Mouse (Mus musculus): Measurements from ENCODE around the gene Hspa12a.

Gene Hspa12a

DNA sequence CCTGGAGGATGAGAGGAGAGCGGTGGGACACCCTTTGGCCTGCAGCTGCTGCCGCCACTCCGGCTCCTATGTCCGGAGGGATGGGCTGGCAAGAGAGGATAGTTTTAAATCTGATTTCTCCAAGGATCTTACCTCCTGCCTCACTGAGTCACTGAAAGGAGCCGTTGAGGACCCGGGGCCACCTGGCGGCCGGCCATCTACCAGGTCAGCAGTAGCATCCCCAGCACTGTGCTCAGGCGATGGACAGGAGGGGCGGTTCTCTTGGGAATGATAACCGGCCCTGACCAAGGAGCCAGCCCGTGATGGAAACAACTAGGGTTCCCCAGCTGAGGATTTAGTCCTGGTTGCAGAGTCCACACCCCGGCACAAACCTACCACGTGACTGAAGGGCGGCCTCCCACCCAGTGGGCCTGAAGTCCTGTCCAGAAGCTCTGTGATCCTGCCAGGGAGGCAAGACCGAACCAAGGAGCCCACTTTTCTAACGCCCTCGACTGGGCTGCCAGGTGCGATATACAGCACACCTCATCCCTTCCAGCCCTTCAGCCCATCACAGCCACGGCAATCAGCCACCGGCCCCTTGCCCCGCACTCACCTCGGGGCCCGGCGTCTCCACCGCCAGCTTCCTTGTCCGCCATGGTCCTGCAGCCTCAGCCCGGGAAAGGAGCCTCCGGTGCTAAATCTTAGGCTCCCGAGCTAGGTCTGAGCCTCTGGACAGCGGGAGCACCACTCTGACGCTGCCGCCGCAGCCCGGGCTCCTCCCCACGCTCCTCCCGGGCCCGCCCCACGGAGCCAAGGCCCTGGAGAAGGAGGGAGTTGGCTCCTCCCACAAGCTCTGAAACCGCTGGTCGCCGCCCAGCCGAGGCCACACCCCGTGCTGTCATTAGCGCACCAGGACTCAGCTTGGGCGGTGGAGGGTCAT, 82.9 kb downstream of the Hspa12a start:
- peak; percentile 31 for DNase-seq (ENCODE audit: low read depth)

DNA sequence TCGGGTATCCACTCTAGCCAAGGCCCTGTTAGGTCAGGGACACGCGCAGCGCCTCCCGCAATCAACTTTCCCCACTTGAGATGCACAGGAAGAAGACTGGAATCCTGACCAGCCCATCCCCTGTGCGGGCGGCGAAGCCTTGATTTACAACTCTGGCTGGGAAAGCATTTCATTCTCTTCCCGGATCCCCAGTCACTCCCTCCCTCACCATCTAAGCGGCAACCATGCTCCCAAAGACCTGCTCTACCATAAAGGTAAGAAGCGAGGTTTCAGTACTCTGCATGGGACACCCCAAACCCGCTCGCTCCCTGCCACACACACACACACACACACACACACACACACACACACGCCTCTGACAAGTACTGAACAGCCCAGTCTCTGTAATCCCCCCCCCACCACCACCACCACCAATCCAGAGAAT, 83.6 kb downstream of the Hspa12a start:
- no peak for DNase-seq (ENCODE audit: low read depth)

DNA sequence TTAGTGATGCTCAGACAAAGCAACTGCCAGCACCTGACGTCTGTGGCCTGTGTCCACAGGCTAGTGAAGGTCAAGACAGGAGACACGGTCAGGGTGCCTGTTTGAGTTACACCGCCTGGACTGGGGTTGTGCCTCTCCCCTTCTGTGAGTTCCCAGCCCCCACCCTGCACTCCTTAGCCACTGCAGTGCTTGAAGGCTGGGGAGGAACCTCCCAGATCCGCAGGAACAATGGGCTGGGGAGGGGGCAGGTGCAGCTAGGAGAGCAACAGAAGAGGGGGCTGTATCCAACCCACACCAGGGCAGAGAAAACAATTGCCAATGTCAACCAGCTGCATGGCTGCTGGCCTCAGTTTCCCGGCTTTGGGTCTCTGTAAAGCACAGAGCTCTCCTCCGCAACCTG, 84.1 kb downstream of the Hspa12a start:
- DNase-seq (ENCODE audit: low read depth), result no peak

DNA sequence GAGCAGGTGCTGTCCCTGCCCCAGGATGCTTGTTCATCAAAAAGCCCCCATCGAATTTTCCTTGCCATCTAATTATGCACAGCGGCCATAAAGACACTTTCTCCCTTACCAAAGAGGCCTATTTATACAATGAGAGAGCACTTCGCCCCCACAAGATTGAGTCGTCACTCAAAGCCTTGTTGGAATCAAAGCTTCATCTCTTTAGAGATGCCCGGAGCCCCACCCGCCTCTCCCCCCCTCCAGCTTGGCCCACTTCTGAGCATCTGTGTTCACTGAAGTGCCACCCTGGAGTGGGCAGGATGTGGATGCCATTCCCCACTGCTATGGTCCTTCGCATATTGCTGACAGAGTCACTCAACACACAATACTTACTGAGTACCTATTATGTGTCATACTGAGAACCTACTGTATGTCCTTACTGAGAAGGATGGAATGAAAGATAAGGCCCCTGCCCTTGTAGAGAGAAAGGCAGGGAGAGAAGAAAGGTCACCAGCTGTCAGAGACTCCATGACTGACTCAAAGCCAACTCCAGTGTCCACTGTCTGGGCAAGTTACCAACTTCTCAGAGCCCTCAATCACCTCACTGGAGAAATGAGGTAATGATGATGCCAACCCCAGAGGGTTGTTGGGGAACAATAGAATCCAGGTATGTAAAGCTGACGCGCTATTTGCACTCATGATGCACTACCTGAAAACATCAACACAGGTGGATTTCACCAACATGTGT, 87.2 kb downstream of the Hspa12a start:
- DNase-seq (ENCODE audit: low read depth), result no peak

DNA sequence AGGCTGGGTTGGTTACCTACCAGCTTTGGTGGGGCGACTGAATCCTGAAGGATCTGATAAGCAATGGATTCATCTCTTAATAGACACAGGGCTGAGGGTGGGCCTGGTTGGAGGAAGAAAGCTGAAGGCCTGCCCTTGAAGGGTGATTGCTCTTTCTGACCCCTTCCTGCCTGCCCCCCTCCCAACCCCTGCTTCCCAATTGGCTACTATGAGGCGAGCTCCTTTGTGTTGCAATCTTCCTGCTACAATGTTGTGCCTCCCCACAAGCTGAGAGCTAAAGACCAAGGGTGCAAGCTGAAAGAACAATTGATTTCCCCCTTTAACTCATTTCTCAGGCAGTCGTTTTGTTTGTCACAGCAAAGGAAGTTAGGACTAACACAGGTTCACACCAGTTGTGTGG, 88.6 kb downstream of the Hspa12a start:
- DNase-seq (ENCODE audit: low read depth), result no peak

DNA sequence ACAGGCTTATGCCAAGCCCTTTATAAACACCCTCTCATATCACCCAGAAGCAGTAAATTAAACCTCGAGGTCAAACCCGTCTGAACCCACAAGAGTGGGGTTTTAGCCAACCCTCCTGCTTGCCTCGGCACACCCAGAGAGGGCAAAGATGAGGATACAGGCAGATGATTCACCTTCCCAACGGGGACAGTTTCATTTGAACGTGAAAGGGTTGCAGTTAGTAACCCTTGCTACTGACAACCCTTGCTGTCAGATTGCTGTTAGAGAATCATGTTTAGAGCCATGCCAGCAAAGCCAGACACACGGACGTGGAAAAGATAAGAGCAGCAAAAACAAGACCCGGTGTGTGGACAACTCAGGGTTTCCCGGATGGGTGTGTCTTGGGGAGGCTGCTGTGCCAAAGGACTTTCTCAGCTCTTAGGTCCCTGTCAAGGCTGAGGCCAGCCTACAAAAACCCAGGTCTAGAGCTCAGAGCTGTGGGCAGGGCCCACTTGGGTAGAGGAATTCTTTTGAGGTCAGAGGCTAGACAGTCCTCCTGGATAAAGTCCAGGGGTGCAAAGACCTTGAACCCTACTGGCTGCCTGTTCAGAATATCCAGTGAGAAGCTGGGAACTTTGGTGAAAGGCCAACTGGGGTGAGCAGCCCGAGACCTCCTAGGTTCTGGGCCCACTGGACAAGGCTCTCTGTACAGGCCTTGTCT, 90.3 kb downstream of the Hspa12a start:
- DNase-seq (ENCODE audit: low read depth), result no peak

DNA sequence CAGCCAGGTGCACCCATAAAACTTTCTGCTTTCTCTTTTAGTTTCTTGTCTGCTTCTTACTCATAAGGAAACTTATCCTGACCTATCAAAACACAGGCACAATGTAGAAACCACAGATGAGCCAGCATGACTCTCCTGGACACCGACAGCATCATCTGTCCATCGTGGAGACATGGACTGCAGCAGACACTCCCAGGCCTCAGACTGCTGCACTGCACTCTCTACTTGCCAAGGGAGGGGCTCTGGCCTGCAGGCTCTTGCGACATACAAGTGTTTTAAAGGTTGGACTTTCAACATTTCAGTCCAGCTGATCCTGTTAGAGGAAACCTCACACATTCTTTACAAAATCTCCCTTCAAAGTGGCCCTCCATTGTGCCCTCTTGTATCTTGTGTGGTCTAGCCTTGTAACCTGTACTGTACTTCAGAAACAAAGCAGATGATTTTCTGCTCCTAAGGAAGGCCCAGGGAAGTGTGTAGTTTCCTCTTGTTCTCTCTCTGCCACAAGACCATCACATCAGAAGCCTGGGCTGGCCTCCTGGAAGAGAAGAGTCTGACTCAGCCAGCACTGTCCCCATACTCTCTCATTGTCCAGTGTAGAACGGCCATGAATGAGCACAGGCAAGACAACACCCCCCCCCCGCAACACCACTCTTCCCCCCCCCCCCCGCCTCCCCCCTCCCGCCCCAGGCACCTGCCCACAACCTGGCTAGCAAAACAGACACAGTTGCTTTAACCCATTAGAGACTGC, 92.6 kb downstream of the Hspa12a start:
- no peak for DNase-seq (ENCODE audit: low read depth)

DNA sequence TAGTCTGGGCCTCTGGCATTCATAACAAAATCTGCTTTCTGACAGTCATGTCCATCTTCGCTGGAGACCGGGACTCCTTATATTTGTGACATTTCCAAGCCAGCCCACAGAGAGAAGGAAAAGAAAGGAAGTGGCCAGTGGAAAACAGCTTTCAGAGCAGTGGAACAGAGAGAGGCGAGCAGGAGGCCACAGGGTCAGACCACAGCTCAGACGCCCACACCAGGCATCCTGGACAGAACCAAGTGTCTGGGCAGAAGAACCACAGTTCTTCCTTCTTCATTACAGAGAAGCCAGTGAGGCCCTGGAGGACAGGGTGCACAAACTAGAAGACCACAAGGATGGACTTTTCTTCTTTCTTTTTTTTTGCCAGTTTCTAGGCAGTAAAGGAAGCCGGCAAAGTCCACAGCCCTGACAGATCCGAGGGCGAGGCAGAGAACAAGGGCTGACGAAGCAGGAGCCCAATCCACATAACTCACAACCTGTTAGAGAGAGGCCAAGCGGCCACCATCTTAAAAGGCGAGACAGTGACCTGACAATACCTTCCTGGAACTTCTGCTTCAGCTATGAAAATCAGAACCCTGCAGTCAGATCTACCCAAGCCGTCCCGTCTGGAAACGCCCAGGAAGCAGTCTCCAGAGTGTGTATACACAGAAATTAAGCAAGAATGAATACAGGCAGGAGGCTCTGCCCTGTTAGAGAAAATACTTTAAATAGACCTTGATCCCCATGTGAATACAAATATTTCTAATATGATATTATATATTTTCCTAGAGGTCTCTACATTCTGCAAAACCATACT, 93.9 kb downstream of the Hspa12a start:
- DNase-seq (ENCODE audit: low read depth), result no peak

DNA sequence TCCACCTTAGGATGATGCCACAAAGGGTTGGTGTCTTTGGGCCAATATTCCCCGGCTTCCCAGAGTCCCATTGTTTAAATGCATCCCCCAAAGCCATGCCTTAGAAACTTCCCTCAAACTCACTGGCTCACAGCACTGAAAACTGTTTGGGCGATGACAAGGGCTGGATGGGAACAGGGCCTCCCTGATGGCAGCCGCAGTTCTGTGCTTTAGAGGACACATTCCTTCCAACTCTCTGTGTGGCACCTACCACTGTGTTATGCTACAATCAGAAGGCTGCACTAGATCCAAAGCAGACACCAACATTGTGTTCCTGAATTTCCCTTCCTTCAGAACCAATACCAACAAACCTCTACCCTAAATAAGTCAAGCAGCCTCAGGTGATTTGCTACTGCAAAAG, 99.8 kb downstream of the Hspa12a start:
- DNase-seq (ENCODE audit: low read depth), result no peak

DNA sequence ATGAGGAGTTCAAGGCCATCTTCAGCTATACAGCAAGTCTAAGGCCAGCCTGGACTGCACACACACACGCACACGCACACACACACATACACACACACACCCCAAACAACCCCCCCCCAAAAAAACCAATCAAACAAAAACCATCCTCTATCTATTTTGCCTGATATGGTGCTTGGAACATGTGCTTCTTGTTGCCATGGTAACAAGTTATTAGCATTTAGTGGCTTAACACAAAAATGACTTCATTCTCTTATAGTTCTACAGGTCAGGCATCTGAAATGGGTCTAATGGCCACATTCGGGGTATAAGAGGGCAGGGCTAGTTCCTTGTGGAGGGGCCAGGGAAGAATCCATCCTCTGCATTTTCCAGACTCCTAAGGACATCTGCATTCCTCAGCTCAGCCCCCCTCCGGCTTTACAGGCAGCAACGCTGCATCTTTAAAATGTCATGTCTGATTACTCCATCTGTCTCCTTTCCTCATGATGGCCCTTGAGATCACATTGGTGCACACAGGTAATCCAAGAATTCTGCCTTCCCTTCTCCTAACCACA, 102.7 kb downstream of the Hspa12a start:
- DNase-seq (ENCODE audit: low read depth), result no peak

DNA sequence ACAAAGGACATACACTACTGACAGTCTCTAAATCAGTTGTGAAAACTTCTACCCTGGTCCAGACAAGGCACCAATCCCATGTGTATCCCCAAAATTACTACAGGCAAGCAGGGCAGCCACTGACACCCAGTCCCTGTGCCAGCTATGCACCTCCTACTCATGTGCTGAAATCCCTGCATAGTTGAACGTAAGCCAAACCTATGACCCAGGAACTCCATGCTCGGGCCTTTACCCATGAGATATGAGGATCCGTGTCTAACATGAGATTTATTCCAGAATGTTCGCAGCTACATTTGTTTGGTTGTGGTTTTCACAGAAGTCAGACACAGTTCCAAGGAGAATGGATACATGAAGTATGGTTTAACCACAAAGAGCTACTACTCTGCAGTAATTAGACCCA, 103.6 kb downstream of the Hspa12a start:
- DNase-seq (ENCODE audit: low read depth), result no peak

DNA sequence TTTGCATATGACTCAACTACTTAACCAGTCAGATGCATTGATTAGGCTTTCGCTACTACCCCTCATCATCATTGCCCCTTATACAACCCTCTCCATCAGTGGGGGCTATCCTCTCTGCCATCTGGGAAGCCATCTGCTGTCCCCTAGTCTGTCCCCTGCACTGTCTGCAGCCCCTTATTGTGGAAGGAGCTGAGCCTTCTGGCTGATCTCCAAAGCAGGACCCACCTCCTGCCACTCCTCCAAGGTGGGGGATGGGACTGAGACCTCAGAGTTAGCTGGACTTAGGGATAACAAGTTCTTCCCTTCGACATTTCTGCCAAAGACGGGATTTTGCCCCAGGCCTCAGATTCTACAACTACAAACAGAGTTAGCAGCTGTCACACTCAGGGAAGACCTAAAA, 104.1 kb downstream of the Hspa12a start:
- no peak for DNase-seq (ENCODE audit: low read depth)

DNA sequence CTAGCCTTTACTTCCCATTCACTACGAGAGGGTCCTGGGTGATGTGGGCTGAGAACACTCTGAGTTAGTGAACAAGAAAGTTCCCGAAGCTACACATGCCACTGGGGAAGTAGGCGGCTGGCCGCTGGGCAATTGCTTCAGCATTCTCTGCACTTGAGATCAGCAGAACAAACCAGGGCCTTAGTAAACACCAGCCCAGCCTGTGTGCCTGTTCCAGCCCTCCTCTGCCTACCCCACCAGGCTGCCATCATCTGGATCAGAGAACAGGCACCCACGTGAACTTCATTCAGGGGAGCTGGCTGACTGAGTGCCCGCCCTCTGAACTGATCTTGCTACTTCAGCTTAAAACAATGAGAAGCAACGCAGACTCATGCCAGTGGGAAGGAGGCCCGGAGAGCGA, 104.7 kb downstream of the Hspa12a start:
- no peak for DNase-seq (ENCODE audit: low read depth)

DNA sequence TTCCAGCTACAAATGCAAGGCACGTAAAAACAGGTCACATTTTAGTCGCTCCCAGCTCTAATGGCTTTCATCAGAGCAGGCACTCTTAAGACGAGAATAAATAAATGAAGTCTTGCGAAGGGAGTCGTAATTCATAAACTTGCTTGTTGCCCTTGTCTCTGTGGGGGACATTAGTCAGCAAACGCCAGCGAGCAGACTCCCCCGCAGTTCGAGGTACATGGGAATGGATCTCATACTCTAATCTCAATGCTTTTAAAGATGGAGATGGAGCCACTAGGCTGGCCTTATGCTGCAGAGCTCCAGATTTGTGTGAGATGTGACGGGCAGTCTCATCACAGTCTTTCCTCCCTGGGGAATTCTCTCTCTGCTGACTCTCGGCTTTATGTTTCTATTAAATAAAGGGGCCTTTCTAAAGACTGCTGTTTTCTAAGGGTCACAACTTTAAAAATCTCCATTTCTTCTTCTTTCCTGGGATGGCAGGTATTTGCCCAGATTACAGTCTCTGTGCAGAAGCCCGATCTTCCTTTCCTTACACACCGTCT, 109.7 kb downstream of the Hspa12a start:
- DNase-seq (ENCODE audit: low read depth), result no peak

DNA sequence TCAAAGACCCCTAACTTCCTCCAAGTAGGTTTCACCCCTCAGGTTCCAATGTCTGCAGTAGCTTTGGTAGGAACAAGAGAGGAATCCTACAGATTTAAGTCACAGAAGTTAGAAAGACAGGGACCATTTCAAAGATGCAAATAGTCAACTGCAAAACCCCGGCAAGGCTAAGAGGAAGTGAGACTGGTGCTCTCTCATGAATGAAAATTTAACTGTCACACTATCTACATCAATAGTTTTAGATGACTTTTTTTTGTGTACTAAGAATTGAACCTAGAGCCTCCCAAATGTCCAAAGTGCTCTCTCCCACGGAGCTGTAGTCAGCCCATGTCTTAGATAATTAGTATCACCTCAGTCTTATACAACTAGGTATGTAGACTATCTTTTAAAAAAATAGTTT, 110.5 kb downstream of the Hspa12a start:
- no peak for DNase-seq (ENCODE audit: low read depth)

DNA sequence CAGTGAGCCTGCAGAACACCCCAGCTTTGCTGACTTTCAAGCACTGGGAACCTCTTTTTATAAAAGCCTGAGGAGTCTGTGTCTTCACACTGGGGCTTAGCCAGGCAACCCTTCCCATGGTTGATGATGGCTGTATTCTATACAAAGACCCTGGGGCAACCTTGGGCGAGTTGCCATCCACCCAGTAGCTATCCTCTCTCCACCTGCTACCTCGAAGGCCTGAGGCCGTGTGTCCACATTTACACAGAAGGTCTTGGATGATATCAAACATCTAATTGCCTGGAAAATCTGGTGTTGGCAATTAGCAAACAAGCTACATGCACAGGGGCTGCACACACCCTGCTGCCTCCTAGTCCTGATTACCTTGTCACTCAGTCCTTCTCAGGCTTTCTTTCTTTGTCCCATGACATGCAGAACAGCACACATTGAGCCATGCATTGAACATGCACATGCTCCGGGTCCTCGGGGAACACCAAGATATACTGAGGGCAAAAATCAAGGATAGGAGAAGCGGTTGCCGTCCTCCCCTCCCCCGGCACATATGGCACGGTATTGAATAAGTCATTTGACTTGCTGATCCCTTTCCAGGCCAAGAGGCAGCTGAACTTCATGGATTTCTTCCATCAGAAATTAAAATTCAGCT, 112.1 kb downstream of the Hspa12a start:
- DNase-seq (ENCODE audit: low read depth), result no peak

DNA sequence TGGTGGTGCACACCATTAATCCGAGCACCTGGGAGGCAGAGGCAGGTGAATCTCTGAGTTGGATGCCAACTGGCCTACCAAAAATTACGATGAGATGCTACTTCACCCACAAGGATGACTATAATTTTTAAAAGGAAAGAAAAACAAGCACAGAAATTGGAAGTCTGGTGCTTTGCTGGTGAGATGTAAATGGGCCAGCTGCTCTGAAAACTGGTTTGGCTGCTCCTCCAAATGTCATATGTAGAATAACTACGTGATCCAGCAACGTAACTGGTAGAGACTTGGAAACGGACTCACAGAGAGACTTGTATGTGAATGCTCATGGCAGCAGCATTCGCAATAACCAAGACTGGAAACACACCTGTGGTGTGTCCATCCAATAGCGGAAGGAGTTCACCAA, 113.3 kb downstream of the Hspa12a start:
- DNase-seq (ENCODE audit: low read depth), result no peak

DNA sequence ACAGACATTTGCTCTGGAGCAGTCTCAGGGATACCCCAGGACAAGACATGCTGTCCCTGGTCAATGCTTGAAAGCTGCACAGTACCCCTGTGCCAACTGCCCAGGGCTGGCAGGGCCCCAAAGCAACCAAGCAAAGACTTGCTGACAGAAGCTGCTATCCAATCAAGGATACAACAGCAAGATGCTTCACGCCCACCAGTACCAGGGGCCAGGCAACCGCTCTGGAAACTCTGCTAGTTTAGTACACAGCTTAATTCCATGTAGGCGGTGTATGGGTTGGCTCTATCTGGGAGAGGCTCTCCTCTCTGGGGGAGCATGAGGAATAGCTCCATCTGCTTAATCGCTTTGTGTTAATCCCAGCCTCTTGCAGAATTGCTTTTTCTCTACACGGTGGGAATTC, 113.9 kb downstream of the Hspa12a start:
- DNase-seq (ENCODE audit: low read depth), result no peak

DNA sequence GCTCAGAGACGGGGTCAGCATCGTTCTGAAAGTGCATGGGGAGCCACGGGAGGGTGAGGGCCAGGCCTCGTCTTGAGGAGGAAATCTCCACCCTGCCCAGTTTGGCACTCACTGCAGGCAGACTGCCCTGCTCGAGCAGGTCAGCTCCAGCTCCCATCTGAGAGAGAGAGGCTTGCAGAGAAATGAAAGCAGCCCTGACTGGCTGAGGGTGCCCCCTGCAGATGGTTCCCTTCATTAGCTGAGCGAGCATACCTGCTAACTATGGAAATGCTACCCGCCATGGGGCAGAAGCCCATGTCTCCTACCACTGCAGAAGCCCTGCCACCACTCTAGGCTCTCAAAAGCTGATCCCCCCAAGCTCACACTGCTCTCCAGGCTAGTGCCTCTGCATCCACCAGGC, 115.8 kb downstream of the Hspa12a start:
- no peak for DNase-seq (ENCODE audit: low read depth)

DNA sequence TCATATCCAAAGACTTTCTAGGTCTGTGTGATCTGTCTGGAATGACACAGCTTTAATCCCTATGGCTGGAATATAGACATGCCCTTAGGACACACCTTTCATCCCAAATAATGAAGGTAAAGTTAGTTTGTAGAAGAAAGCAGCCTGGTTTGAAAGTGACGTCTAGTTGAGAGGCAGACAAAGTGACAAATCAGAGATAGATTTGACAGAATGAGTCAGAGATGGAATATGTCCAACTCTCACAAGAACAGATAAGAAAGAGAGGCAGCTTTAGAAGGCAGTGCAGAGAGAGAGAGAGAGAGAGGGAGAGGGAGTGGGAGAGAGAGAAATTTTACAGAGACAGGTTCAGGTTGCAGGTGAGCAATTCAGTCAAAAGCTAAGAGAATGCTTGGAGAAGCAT, 119.1 kb downstream of the Hspa12a start:
- DNase-seq (ENCODE audit: low read depth), result no peak
